Comparison of ENCODE assay signal across 20 mouse cellular contexts in the genomic region with DNA sequence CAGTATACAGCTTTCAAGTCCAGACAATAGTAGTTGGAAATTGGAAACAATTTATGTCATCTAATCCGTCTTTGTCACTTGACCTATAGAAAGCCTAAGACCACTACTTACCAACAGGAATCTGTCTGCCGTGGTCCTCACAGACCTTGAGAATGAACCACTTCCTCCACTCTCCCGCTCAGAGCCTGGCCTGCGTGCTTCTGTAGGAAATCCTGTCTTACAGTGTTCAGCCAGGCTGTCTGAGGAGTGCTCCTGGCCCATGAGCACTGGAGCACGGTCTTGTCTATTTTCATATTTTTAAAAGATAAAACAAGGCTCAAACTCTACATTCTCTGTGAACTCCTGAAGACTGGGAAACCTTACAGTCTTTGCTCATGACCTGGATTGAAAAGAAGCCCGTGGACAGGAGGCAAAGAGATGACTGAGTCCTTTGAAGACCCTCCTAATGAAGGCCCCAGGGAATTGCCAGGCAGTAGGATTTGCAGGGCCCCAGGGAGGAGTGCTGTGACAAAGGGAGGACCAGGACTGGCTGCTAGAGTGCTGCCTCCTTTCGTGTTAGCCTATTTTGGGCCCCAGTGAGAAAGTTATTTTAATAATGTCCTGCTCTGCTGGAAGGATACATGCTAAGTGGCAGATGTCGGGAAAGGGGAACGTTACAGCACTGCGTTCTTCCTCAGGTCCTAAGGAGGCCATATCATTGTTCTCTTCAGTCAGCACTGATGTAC.
DNase-seq lines count a peak whose midpoint lies in the region; ATAC-seq lines count a peak whose summit lies in the region.
"Had no signal": no experiment of that assay in that cellular context is flagged by ENCODE, and none has a peak within 500 bp of the region (broad histone marks: within the 10 kb centered on the region; RNA-seq: fewer than 3 reads in every experiment).

No protein-coding gene starts in this region.

- no peak overlapping the region for H3K9ac ChIP-seq in heart, embryonic 11.5 days (ENCODE audit: low read depth, low read length)
- H3K9ac ChIP-seq: forebrain, embryonic 15.5 days; hindbrain, embryonic 15.5 days; liver, embryonic 13.5 days had no signal

- H3K4me1 ChIP-seq in heart, embryonic 11.5 days (ENCODE audit: control insufficient read depth, insufficient read depth, low read length) = no peaks in the 10 kb centered on the region; the same call in 1 of the 2 replicates
- H3K4me1 ChIP-seq: embryonic facial prominence, embryonic 10.5 days; forebrain, embryonic 15.5 days; hindbrain, embryonic 15.5 days; liver, embryonic 13.5 days had no signal

- H3K9me3 ChIP-seq in heart, embryonic 11.5 days (replicated peaks; ENCODE audit: control insufficient read depth, low read length) = no peaks in the 10 kb centered on the region
- H3K9me3 ChIP-seq: embryonic facial prominence, embryonic 10.5 days; forebrain, embryonic 15.5 days; hindbrain, embryonic 15.5 days; liver, embryonic 13.5 days had no signal

- H3K27me3 ChIP-seq in heart, embryonic 11.5 days (ENCODE audit: control insufficient read depth, insufficient read depth, low read length) = no peaks in the 10 kb centered on the region
- H3K27me3 ChIP-seq: CH12.LX; forebrain, embryonic 15.5 days; hindbrain, embryonic 15.5 days; liver, embryonic 13.5 days had no signal

- WGBS in heart, embryonic 11.5 days (ENCODE audit: insufficient replicate concordance) = 65% methylated on average over 10 of the region's 10 CpGs

- ATAC-seq in heart, embryonic 11.5 days (replicated peaks; ENCODE audit: insufficient number of reproducible peaks, low FRiP score, low TSS enrichment) = no peak
- ATAC-seq: forebrain, embryonic 15.5 days had no signal

- H3K27ac ChIP-seq in heart, embryonic 11.5 days (ENCODE audit: low read depth, low read length) = peak overlapping the region; percentile 54; the same call in 1 of the 2 replicates
- H3K27ac ChIP-seq: embryonic facial prominence, embryonic 10.5 days; forebrain, embryonic 15.5 days; hindbrain, embryonic 15.5 days; liver, embryonic 13.5 days had no signal

- H3K36me3 ChIP-seq in heart, embryonic 11.5 days (ENCODE audit: control insufficient read depth, insufficient read depth, low read length) = no peaks in the 10 kb centered on the region
- H3K36me3 ChIP-seq: forebrain, embryonic 15.5 days had no signal

- no peak overlapping the region for H3K4me3 ChIP-seq in heart, embryonic 11.5 days (ENCODE audit: low read depth, low read length)
- H3K4me3 ChIP-seq: embryonic facial prominence, embryonic 10.5 days; forebrain, embryonic 15.5 days; hindbrain, embryonic 15.5 days; liver, embryonic 13.5 days had no signal

- H3K4me2 ChIP-seq in heart, embryonic 11.5 days = no peak overlapping the region
- H3K4me2 ChIP-seq: forebrain, embryonic 15.5 days; hindbrain, embryonic 15.5 days; liver, embryonic 13.5 days had no signal

- DNase-seq in gastrocnemius, adult 18-20 months (ENCODE audit: low spot score) = peak; percentile 2
- no peak for DNase-seq in gastrocnemius, postnatal 10 days
- DNase-seq in 416B (ENCODE audit: low read depth) = peak; percentile 78
- DNase-seq in heart, postnatal 4 days = peak; percentile 29
- DNase-seq in ovary, postnatal 36 days (ENCODE audit: low spot score) = no peak
- no peak for DNase-seq in right cerebral cortex, postnatal 4 days
- DNase-seq in cerebellum, postnatal 4 days (ENCODE audit: low spot score in 2 of 2) = no peak
- DNase-seq: adrenal gland, adult 2 months; cerebellum, postnatal 36 days; kidney, adult 11 months; kidney, postnatal 10 days; liver, embryonic 13.5 days; lung, postnatal 10 days; right cerebral cortex, postnatal 14 days; thymus, postnatal 14 days had no signal

Comparison
In these comparisons a context has a peak if more than half of its experiments do, and no peak if none do; other contexts are left out.
1. DNase-seq: peak in gastrocnemius, adult 18-20 months (single experiment), 416B (single experiment) and heart, postnatal 4 days (single experiment); none in gastrocnemius, postnatal 10 days (single experiment), ovary, postnatal 36 days (single experiment), right cerebral cortex, postnatal 4 days (single experiment) and cerebellum, postnatal 4 days (0 of 2).